19 mouse cellular contexts compared by ENCODE assay signal in the genomic region with DNA sequence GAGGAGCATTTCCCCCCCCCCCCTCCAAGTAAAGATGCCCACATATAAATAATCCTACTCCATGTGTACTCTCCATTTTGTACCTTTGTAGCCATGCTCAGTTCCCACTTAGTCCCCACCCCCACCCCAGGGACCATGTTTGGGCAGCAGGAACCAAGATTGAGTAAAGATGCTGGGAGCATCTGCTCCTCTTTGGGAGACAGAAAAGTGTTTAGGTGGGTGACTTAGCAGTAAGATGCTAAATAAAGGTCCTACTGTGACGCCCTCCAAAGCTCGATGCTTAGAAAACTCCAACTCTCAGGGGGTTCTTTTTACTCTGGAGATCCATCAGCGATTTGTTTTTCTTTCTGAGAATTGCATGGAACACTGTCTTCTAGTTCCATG.
DNase-seq lines count a peak whose midpoint lies in the region; ATAC-seq and TF ChIP-seq lines count a peak whose summit lies in the region.
"Had no signal": no experiment of that assay in that cellular context is flagged by ENCODE, and none has a peak within 500 bp of the region (broad histone marks: within the 10 kb centered on the region; RNA-seq: fewer than 3 reads in every experiment).

No protein-coding gene starts in this region.

- H3K27ac ChIP-seq in heart, embryonic 13.5 days (replicated peaks) = peak overlapping the region; percentile 73; the same call in 1 of the 2 replicates
- peak overlapping the region; percentile 96 for H3K27ac ChIP-seq in left cerebral cortex, adult 2 months
- H3K27ac ChIP-seq in intestine, embryonic 16.5 days (ENCODE audit: low read length) = peak overlapping the region; percentile 81
- H3K27ac ChIP-seq in hindbrain, embryonic 16.5 days (ENCODE audit: low read depth, low read length) = no peak overlapping the region
- H3K27ac ChIP-seq: hindbrain, embryonic 15.5 days; neural tube, embryonic 15.5 days had no signal

- TF ChIP-seq CTCF in left cerebral cortex, adult 2 months (IDR thresholded peaks at IDR 0.05) = no peak

- peak overlapping the region; percentile 63 for H3K4me2 ChIP-seq in heart, embryonic 13.5 days
- H3K4me2 ChIP-seq in intestine, embryonic 16.5 days (ENCODE audit: low read depth, low read length) = no peak overlapping the region
- H3K4me2 ChIP-seq in hindbrain, embryonic 16.5 days (ENCODE audit: low read length) = no peak overlapping the region
- H3K4me2 ChIP-seq: hindbrain, embryonic 15.5 days; liver, embryonic 11.5 days; lung, embryonic 14.5 days; neural tube, embryonic 15.5 days had no signal

- no peaks in the 10 kb centered on the region for H3K36me3 ChIP-seq in heart, embryonic 13.5 days
- no peaks in the 10 kb centered on the region for H3K36me3 ChIP-seq in intestine, embryonic 16.5 days (ENCODE audit: control insufficient read depth, insufficient read depth, low read length)
- H3K36me3 ChIP-seq in hindbrain, embryonic 16.5 days (ENCODE audit: control insufficient read depth, insufficient read depth, low read length) = no peaks in the 10 kb centered on the region
- H3K36me3 ChIP-seq: hindbrain, embryonic 15.5 days; neural tube, embryonic 15.5 days had no signal

- WGBS in heart, embryonic 13.5 days = 89% methylated on average over 3 of the region's 3 CpGs
- WGBS in intestine, embryonic 16.5 days = 85% methylated on average over 3 of the region's 3 CpGs
- WGBS in hindbrain, embryonic 16.5 days = 91% methylated on average over 3 of the region's 3 CpGs

- ATAC-seq in heart, embryonic 13.5 days (ENCODE audit: extremely low read depth, insufficient number of reproducible peaks, low FRiP score, low TSS enrichment) = no peak
- no peak for ATAC-seq in intestine, embryonic 16.5 days
- no peak for ATAC-seq in hindbrain, embryonic 16.5 days
- ATAC-seq: forebrain, embryonic 16.5 days; midbrain, embryonic 16.5 days; Patski had no signal

- no peak overlapping the region for H3K4me3 ChIP-seq in heart, embryonic 13.5 days
- no peak overlapping the region for H3K4me3 ChIP-seq in left cerebral cortex, adult 2 months
- no peak overlapping the region for H3K4me3 ChIP-seq in intestine, embryonic 16.5 days (ENCODE audit: low read length)
- H3K4me3 ChIP-seq in hindbrain, embryonic 16.5 days (ENCODE audit: low read length) = no peak overlapping the region
- H3K4me3 ChIP-seq: hindbrain, embryonic 15.5 days; neural tube, embryonic 15.5 days had no signal

- H3K27me3 ChIP-seq in heart, embryonic 13.5 days (replicated peaks) = no peaks in the 10 kb centered on the region
- no peaks in the 10 kb centered on the region for H3K27me3 ChIP-seq in intestine, embryonic 16.5 days (replicated peaks; ENCODE audit: control insufficient read depth, insufficient read depth, low read length)
- H3K27me3 ChIP-seq in hindbrain, embryonic 16.5 days (replicated peaks; ENCODE audit: control insufficient read depth, insufficient read depth, low read length) = no peaks in the 10 kb centered on the region
- H3K27me3 ChIP-seq: hindbrain, embryonic 15.5 days; neural tube, embryonic 15.5 days; Patski had no signal

- no peaks in the 10 kb centered on the region for H3K9me3 ChIP-seq in heart, embryonic 13.5 days
- no peaks in the 10 kb centered on the region for H3K9me3 ChIP-seq in intestine, embryonic 16.5 days (ENCODE audit: control insufficient read depth, low read length)
- no peaks in the 10 kb centered on the region for H3K9me3 ChIP-seq in hindbrain, embryonic 16.5 days (ENCODE audit: control insufficient read depth, low read length)
- H3K9me3 ChIP-seq: hindbrain, embryonic 15.5 days; neural tube, embryonic 15.5 days had no signal

- no peak for DNase-seq in heart, adult 8-10 months (ENCODE audit: low spot score)
- DNase-seq in left cerebral cortex, adult 2 months (ENCODE audit: extremely low spot score in 1 of 2, low spot score in 2 of 2) = no peak
- no peak for DNase-seq in left cerebral cortex, adult 9 months (ENCODE audit: low spot score in 2 of 2)
- peak; percentile 87 for DNase-seq in telencephalon, adult 2 months (ENCODE audit: low read depth, low spot score)
- DNase-seq: adrenal gland, postnatal 10 days; embryo, embryonic 11 days; kidney, adult 18-20 months; kidney, postnatal 10 days; lung, embryonic 14.5 days; lung, postnatal 36 days had no signal

- intact Hi-C loops in left cerebral cortex, adult 2 months (cut with DNase I) = loop anchor here (1.0 to 5.0 kb wide), 2 partner anchors 136 to 188 kb away; no protein-coding TSS in a partner anchor

- H3K4me1 ChIP-seq in heart, embryonic 13.5 days = peaks cover 52% of the 10 kb centered on the region
- peaks cover 8% of the 10 kb centered on the region; the same call in 1 of the 2 replicates for H3K4me1 ChIP-seq in intestine, embryonic 16.5 days (ENCODE audit: control insufficient read depth, insufficient read depth, low read length)
- no peaks in the 10 kb centered on the region for H3K4me1 ChIP-seq in hindbrain, embryonic 16.5 days (ENCODE audit: control insufficient read depth, insufficient read depth, low read depth, low read length)
- H3K4me1 ChIP-seq: hindbrain, embryonic 15.5 days had no signal

- no peak overlapping the region for H3K9ac ChIP-seq in heart, embryonic 13.5 days
- H3K9ac ChIP-seq in intestine, embryonic 16.5 days (ENCODE audit: low read depth, low read length) = no peak overlapping the region
- no peak overlapping the region for H3K9ac ChIP-seq in hindbrain, embryonic 16.5 days (ENCODE audit: low read depth, low read length)
- H3K9ac ChIP-seq: hindbrain, embryonic 15.5 days; lung, embryonic 14.5 days; neural tube, embryonic 15.5 days had no signal
